Mouse (Mus musculus): ENCODE measurements around the gene Tspan18. TPM values are rescaled to one million over a fixed set of nuclear protein-coding genes. Genes with fewer than 3 reads are reported as not detected.

Tspan18 gene
- total RNA-seq, 2 experiments from 2014 or later: 39.1 to 40.2 TPM

DNA sequence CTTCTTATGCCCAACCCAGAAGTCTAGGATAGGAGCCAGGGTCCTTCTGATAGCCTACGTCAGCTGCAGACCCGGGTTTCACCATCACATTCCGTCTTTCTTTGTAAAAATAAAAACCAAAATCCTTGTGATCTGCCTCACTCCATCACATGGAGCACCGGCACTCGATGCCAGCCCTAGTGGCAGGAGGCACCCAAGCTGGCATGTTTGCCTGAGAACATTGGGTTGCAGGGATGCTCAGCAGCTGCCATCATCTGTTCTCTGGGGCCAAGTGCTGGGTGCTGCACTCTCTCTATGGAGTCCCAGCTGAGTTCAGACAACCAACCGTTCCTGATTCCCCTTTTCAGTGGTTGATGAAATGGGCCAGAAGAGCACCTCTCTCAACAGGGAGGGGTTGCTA lies 3.2 kb downstream of the Tspan18 start:
- Histone ChIP-seq H3K27ac (peak overlapping the region; percentile 82), H3K4me3 (no peak overlapping the region; the same call in 1 of the 2 replicates)
- DNase-seq (ENCODE audit: low spot score in 2 of 2): peak in 1 of 2 experiments; percentile 60
- no peak; the same call in 1 of the 2 replicates for TF ChIP-seq CTCF (conservative IDR thresholded peaks at IDR 0.05)

DNA sequence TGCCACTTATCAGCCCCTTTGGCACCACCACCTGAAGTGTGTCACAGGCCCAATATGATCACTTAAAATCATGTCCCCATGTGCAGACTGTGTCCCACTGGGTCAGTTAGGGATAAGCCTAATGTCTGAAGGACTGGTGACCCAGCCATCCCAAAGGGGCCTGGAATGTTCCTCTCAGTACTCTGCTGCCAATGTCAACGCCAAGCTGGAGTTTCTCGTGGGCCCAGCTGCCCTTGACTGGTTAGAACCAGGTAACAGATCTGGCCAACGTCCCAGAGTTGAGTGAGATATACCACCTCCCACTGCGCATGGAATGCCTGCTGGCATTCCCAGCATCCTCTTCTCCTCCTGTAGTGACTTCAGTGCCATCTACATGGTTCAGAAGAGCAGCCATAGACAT lies 5.2 kb downstream of the Tspan18 start:
- DNase-seq (ENCODE audit: low spot score in 2 of 2): no peak
- TF ChIP-seq CTCF (conservative IDR thresholded peaks at IDR 0.05): no peak
- peak overlapping the region; percentile 79; the same call in 1 of the 2 replicates for H3K27ac ChIP-seq
- no peak overlapping the region for H3K4me3 ChIP-seq

DNA sequence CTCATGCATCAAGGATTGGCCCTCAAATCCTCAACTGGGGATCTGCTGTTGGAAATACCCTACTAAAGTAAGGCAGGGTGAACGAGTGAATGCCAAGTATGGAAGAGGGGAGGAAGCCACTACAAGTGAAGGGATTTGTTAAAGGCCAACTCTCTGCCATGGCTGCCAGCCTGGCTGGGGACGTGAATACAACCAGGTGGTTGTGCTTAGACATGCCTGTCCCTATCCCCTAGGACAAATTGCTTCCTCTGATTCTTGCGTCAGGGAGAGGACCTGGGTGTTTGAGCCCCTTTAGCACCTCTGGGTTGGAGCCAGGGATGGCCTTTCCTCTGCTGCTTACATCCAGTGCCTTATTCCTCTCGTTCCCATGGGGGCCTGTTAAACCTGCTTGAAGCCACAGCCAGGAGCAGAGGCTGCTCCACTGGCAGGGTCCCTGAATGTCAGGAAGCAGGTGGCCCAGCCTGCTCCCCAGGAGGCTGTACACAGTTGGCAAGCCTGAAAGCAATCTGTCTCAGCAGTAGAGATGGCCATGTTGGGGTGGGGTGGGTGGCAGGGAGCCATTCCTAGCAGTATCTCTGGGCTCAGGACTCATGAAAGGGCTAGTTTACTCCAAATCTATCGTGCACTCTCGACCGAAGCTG lies 6.3 kb downstream of the Tspan18 start:
- Histone ChIP-seq H3K27ac (peak overlapping the region; percentile 79), H3K4me3 (no peak overlapping the region)
- TF ChIP-seq CTCF (conservative IDR thresholded peaks at IDR 0.05): no peak
- DNase-seq (ENCODE audit: low spot score in 2 of 2): peak in 1 of 2 experiments; percentile 58

DNA sequence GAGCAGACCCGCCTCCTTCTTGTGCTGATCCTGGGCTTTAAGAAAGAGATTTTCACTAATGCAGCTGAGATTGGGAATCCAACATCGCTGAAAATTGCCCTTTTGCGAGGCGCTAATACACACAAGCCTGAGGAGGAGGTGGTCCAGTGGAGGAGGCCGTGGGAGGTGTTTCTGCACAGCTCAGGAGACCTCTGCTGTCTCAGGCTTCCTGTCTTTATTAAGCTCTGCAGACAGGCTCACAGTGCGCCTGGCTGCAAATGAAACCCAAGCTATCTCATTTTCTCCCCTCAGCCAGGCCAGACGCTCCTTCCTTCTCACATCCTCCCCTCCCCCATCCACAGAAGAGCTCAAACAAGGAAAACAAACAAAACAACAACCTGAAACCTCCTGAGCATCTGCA lies 9.6 kb downstream of the Tspan18 start:
- DNase-seq (ENCODE audit: low spot score in 2 of 2): no peak
- Histone ChIP-seq H3K4me3 (no peak overlapping the region), H3K27ac (no peak overlapping the region)
- no peak for TF ChIP-seq CTCF (conservative IDR thresholded peaks at IDR 0.05)

DNA sequence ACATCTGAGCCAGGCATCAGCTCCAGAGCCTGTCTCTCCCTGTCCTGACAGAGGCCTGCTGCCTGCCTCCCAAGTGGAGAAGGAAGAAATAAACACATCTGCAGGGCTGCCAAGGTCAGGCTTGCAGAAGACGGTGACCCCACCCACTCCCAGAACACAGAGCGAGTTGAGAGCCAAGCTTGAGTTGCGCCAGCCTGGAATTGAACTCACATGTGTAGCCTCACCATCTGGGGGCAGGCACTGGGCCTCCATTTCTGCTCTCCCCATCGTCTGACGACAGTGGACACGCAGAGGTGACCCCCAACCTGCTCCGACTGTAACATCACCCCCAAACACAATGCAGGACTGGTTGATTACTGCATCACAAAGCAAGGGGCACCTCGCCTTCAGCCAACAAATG lies 12.4 kb downstream of the Tspan18 start:
- no peak overlapping the region for H3K4me3 ChIP-seq
- H3K27ac ChIP-seq: peak overlapping the region; percentile 53; the same call in 1 of the 2 replicates
- TF ChIP-seq CTCF (conservative IDR thresholded peaks at IDR 0.05): no peak
- no peak for DNase-seq (ENCODE audit: low spot score in 2 of 2)

DNA sequence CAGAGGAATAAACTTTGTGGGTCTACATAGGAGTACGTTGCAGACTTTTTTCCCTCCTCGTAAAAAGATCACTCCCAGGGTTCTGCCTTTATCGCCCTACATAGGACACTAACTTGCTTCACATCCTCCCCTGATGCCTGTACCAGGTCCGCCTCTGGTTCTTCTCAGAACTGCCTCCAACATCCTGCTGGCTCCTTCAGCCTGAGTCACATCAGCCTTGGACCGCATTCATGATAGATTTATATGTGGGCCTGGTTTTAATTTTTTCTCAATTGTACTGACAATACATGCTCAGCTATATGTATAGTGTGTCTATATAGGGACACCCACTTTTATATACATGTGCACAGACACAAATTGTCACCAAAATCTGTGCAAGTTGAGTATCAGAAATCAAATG lies 14.0 kb downstream of the Tspan18 start:
- no peak for TF ChIP-seq CTCF (conservative IDR thresholded peaks at IDR 0.05)
- DNase-seq (ENCODE audit: low spot score in 2 of 2): no peak

DNA sequence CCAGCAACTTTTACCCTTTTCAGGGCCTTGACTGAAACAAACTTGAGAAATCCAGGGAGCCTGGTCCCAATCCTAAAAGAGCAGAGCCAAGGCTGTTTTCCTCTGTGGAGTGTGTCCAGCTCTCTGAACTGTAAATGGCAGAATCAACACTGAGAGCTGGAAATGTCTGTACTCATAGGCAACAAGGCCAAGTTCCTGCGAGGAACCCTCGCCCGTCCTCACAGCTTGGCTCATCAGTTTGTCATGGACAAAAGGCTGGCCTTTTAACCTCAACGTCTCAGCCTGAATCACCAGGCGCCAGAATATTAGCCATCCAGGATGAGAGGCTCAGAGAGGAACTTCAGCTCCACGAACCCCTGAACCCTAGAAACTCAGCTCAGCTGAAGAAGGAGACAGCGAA lies 14.7 kb downstream of the Tspan18 start:
- DNase-seq (ENCODE audit: low spot score in 2 of 2): no peak
- no peak for TF ChIP-seq CTCF (conservative IDR thresholded peaks at IDR 0.05)
- Histone ChIP-seq H3K27ac (peak overlapping the region; percentile 72; the same call in 1 of the 2 replicates), H3K4me3 (no peak overlapping the region)

More for the DNA sequence above, 14.0 kb downstream of the Tspan18 start:
- Histone ChIP-seq H3K4me3 (no peak overlapping the region), H3K27ac (no peak overlapping the region)

DNA sequence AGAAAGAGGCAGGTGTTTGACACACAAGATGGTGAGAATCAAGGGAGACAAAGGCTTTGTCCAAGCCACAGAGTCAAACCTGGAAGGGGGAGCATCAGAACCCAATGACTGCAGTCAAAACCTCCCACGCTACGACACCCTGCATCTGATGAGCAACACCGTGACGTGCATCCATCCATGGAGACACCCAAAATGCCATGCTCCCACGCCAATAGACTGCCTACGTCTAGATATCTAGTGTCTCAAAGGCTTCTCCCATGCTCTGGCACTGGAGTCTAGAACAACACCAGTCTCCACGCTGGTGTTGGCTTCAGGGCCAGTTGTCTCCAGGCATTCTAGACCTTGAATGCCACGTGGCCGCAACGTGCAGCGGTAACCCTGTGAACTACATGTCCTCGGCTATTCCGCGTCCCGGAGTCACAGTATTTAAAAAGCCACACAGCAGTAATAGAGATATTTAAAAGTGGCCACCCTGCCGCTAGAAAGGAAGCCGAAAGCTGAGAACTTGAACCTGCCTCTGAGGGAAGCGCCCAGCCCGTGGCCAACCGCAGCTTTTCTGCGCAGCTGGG lies 15.4 kb downstream of the Tspan18 start:
- Histone ChIP-seq H3K4me3 (no peak overlapping the region), H3K27ac (peak overlapping the region; percentile 72)
- TF ChIP-seq CTCF (conservative IDR thresholded peaks at IDR 0.05): no peak; the same call in 1 of the 2 replicates
- peak; percentile 42 to 55 for DNase-seq (ENCODE audit: low spot score in 2 of 2)

DNA sequence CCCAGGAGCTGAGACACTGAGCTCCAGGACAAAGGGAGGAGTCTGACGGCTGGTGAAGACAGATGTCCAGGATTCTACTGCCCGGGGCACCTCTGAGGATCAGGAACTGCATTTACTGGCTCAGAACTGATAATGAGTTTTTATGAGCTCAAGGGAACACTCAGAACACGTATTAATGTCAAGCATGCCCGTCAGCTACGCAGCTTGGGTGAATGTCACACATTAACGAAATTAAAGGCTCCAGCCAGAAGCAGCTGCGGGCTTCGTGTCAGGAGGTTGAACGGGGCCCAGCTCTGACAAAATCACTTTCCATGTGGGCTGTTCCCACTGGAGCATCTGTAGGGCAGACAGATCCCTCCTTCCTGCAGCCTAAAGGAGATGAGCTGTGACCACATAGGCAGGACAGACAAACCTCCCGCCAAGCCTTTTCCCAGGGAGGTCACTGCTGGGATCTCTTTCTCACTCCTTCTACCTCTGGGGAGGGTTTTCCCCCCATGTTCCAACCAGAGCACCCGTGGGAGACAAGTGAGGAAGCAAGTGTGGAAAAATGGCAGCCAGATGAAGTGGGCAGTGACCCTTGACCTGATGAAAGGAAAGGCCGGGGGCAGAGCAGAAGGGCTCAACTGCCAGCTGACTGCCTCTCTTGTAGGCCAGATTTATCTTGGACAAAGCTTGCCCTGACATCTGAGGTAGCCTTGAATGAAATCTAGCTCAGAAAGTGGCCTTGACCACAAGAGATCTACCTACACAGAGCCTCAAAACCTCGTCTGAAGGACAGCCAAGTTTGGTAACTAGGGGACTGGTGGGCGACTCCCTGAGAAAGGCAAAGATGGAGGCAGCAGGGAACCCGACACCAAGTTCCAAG lies 20.3 kb downstream of the Tspan18 start:
- TF ChIP-seq CTCF (conservative IDR thresholded peaks at IDR 0.05): no peak
- DNase-seq (ENCODE audit: low spot score in 2 of 2): no peak
- Histone ChIP-seq H3K4me3 (no peak overlapping the region), H3K27ac (no peak overlapping the region)

DNA sequence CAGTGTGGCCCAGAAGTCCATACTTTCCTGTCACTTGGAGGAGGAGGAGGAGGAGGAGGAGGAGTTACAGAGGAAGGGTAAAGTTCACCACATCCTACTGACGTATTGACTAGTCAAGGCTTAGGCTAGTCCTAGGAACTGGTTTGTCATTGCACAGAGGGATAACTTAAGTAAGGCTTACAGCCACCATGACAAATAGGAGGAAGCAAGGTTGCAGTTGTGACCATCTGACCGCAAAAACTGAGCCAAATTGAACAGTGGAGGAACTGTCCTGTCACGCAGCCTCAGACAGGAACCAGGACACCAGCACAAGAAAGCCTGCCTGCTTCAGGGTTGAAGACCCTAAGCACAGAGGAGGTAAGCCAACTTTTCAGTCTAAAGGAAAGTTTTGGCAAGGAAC lies 21.8 kb downstream of the Tspan18 start:
- TF ChIP-seq CTCF (conservative IDR thresholded peaks at IDR 0.05): no peak
- DNase-seq (ENCODE audit: low spot score in 2 of 2): no peak
- no peak overlapping the region for H3K4me3 ChIP-seq
- H3K27ac ChIP-seq: no peak overlapping the region

DNA sequence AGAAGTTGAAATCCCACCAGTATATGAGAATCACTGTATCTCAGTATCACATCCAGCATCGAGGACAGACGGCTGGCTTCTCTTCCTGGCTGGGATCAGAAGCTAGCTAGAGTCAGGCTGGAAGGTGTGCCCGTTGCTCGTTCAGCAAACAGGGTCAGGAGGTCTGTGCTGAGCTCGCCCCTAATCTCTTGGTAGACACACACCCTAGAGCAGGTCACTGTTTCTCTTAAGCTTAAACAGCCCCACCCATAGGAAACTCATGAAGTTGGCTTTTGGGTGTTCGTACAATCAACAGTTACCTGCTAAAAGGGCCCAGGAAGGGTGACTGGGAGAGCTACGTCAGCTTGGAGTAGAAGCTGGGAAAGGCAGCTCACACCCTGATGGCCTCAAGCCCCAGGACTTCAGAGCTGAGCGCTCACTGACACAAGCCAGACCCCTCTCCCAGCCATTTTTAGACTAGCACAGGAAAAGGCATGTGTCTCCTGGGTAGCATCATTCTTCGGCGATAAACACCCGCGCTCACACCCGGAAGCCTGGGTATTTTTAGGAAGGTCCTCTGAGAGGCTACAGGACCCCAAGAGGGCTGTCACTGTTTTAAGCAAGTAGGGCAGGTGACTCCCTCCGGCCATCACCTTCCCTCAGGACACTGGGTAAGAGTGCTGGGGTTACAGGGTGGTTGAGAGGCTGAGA lies 24.4 kb downstream of the Tspan18 start:
- Histone ChIP-seq H3K4me3 (no peak overlapping the region), H3K27ac (no peak overlapping the region)
- TF ChIP-seq CTCF (conservative IDR thresholded peaks at IDR 0.05): no peak
- DNase-seq (ENCODE audit: low spot score in 2 of 2): no peak

DNA sequence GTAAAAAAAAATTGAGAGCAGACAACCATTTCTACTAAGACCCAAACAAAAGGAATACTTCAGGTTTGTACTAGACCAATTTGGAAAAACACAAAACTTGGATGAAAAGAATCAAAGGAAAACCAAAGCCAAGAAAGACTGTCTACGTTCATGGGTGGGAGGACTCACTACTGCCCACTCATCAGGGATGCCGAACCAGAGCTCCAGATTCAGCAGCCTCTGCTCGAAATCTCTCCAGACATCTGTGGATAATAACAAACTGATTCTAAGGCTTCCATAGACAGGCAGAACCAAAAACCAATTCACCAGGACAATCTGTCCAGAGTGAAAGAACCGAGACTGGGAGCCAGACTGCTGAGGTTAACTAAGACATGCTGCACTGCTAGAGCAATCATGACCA lies 27.4 kb downstream of the Tspan18 start:
- TF ChIP-seq CTCF (conservative IDR thresholded peaks at IDR 0.05): no peak
- DNase-seq (ENCODE audit: low spot score in 2 of 2): no peak
- Histone ChIP-seq H3K27ac (no peak overlapping the region), H3K4me3 (no peak overlapping the region)

DNA sequence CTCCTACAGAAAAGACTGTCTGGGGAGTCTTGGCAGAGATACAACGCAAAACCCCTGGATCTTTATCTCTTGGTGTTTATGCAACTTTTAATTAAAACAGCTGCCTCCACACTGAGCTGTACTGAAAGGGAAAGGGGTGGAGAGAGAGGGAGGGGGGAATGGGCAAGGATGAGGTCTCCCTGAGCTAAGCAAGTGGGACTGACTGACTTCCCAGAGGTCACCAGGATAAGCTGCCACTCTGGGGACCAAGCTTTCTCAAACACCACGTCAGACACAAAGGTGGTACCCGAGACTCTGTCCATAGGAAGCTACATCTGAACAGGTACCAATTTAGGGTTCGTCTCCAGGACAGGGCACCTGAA lies 30.1 kb downstream of the Tspan18 start:
- no peak overlapping the region for H3K4me3 ChIP-seq
- no peak overlapping the region for H3K27ac ChIP-seq
- no peak for TF ChIP-seq CTCF (conservative IDR thresholded peaks at IDR 0.05)
- DNase-seq (ENCODE audit: low spot score in 2 of 2): no peak

Measured in layer of hippocampus, adult 2 months (tissue).